Mouse (Mus musculus): ENCODE data around the gene Arfgap3.

GRCm38 (mm10) chr15:83306181-83306580 lies 43.9 kb downstream of the Arfgap3 start:
- no peak for TF ChIP-seq CTCF (conservative IDR thresholded peaks at IDR 0.05; ENCODE audit: low read length)
- no peak for TF ChIP-seq POU5F1 (IDR thresholded peaks at IDR 0.05; ENCODE audit: borderline replicate concordance, low read length)
- no peak for TF ChIP-seq NANOG (IDR thresholded peaks at IDR 0.05; ENCODE audit: borderline replicate concordance, low read length)

Data from E14TG2a.4 (cell line).